Mouse (Mus musculus) left cerebral cortex, adult 18-20 months (tissue): ENCODE data around the gene Eif4e2. TPM values are rescaled to one million over a fixed set of nuclear protein-coding genes. Genes with fewer than 3 reads are reported as not detected.

Source experiments
- DNase-seq, 2 experiments: peaks; one replicate each; pipeline ENCODE4 v3.0.0; 2021 to 2022; ENCODE audit warnings: low spot score in 2 of 2, mixed read lengths in 1 of 2
- total RNA-seq, 2 experiments: library from RNA; stranded (reverse); gene quantifications; 2 replicates each; pipeline ENCODE4 v1.2.3; 2021

The Eif4e2 gene
- total RNA-seq, 2 experiments from 2014 or later, result 57.5 to 58.6 TPM

DNA sequence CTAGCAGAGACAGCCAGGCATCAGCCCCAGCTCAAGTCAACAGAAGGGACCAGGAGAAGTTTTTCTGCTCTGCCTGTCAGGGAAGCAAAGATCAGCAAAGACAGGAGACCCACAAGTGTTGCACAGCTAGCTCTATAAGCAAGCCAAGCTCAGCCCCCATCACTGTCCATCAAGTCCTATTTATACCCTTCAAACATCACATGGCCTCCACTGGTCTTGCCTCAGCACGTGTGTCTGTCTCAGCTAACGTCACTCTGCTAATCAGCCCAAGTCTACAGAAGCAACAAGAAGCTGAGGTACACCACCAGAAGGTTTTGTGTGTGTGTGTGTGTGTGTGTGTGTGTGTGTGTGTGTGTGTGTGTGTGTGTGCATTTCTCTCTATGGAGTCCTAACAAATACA is 12.9 kb upstream of the Eif4e2 start:
- no peak for DNase-seq

DNA sequence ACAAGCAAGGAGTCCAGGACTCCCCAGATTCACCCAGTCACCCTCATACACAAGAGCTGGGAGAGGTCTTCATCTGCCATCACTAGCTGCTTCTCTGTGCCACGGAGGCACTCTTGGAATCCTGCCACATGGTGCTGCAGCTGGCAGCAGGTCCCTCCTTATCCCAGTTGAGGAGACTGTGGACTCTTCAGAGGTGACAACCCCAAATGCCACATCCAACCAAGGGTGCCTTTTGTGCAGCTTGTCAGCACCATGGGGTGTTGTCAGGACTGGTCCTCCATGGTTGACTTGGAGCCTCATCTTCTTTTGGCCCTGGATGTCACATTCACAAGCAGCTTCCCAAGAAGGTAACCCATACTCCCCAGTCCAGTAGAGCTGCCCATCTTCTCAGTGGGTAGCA is 11.9 kb upstream of the Eif4e2 start:
- DNase-seq, result no peak

- no peak for DNase-seq
These were observed 9.9 kb upstream of the Eif4e2 start for GRCm38 (mm10) chr1:87203779-87204178.

DNA sequence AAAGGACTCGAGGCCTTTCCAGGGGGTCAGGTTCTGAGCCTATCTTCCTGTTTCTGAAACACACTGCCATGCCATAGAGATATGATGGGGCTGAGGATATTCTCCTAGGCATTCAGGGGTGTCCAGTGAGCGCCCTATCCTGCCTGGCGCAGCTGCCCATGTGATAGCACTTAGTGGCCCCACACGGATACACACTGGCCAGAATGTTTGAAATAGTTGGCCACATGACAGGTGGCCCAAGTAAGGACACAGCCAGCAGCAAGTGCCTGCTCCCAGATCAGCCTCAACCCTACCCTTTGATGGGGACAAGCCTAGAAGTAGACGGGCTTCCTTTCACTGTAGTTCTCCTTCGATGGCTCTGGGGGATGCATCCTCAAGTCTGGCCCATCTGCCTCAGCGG is 9.2 kb upstream of the Eif4e2 start, which contains the start of gene Chrng:
Chrng (plus strand) TSS at position 193 of the 400 bp plus-strand sequence.
- no peak for DNase-seq

GRCm38 (mm10) chr1:87205038-87205437 is 8.7 kb upstream of the Eif4e2 start:
- DNase-seq, result no peak

GRCm38 (mm10) chr1:87205502-87205901 is 8.2 kb upstream of the Eif4e2 start:
- DNase-seq, result no peak

- no peak for DNase-seq
These were observed 7.4 kb upstream of the Eif4e2 start for GRCm38 (mm10) chr1:87206339-87206738.

DNA sequence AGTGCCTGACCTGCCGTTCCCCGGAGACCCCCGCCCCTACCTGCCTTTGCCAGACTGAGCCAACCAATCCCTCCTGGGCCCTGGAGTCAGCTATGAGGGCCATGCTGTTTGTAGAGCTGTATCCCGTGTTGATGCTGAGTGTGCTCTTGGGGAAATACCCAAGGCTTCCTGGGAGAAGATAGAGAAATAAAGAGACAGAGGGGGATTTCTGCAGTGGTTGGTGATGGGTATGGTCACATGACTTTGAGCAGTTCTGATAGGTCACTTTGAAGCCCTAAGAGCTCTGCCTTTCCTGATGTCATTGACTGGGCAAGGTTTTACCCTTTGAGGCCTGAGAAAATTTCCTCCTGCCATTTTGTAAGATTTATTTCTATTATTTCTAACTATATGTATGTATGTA is 2.3 kb upstream of the Eif4e2 start:
- no peak for DNase-seq

GRCm38 (mm10) chr1:87214748-87215147 is 1.0 kb downstream of the Eif4e2 start:
- DNase-seq, result no peak

DNA sequence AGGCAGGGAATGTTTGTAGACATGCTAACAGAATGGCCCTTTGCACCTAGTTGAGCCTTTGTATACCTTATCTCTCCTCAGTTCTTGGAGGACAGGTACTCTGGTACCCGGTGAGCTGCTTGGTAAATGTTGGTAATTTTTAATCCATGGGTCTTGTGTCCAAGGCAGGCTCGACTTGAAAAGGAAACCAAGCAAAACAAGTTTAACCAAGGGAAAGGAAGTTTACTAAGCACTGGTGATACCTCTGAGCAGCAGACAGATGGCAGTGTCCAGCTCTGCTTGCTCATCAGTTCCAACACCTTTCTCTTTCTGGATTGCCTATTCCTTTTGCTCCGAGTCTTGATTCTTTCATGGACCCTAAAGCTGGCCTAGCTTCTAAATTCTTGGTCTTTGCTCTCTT is 4.2 kb downstream of the Eif4e2 start:
- DNase-seq, result no peak

GRCm38 (mm10) chr1:87225739-87226138 is 12.0 kb downstream of the Eif4e2 start:
- DNase-seq, result no peak

DNA sequence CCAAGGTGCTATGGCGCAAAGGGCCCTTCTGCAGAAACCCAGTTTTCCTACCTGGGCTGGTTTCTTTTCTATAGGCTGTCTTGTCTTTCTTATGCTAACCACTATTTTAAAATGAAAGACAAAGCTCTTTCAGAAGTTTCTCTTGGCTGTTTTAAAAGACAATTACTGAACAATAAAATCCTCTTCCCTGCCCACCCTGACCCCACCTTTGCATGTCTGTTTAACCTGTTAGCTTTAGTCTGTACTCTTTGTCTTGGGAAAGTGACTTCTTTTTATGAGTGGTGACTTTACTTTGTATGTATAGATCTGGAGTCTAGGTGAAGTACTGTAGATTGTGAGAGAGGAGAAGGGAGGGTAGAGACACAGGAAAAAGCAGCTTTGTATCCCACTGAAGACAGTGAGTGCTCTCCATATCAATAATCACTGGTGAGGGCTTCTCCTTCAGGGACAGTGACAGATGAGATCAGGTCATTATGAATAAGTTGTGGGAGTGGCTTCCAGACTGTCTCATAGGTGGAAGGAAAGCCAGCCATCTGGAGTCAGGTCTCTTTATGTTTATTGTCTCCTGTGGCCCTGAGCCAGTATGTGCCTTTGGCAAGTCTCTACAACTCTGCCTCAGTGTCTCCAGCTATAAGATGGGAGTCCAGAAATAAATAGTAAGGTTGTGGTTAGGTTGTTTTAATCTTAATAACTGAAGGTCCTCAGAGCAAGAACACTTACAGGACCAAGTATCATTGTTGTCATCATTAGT is 12.9 kb downstream of the Eif4e2 start:
- DNase-seq, result no peak

DNA sequence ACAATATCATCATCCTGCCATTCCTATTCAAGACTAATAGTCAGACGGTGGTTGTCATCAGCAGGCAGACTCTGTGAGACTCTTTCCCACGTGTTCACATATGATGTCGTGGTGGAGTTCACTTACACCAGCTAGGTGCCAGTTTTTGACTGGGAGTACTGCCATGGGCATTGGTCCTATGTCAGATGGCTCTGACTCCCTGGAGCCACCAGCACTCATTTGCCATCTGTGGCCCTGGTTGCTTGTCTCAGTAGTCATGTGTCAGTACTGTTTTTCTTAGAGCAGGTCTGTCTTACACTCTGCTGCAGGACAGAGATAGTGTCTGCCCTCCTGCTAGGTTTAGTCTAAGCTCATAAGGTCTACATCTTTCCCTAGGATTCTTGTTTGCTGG is 13.4 kb downstream of the Eif4e2 start:
- DNase-seq, result no peak

DNA sequence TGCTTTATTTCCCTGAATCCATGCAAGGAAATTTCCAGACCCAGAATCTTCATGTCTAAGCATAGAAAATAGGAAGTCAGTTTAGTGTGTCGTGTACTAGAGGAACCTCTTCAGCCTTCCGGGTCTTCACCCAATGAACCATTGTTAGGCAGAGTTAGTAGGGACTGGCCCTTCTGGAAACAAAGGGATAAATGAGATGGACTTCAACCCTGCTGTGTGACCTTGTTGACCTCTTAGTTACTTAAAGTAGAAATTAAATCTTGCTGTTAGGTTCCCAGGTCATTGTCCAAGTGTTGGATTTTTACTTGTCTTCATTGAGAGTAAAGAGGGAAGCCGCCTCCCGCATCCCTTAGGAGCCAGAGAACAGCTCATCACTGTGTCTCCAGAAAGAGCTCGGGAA is 16.9 kb downstream of the Eif4e2 start:
- no peak for DNase-seq

DNA sequence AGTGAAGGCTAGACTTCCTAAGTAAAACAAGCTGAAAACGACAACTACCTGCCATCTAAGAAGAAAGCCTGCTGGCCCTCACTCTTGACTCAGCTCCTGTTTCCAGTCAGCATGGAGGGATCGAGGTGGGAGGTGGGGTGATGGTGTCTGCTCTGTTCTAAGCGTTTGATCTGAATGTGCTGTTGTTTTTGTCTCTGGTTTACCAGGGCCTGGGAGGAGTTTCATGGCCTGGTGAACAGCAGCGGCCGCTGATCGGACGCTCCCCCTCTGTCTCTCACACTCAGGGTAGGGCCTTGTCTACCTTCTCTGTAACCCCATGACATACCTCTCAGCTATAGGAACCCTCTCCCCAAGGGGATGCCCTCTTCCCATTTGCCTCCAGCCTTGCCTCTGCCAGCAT is 18.5 kb downstream of the Eif4e2 start:
- DNase-seq, result no peak

GRCm38 (mm10) chr1:87239056-87239455 is 25.3 kb downstream of the Eif4e2 start:
- DNase-seq, result no peak

- DNase-seq, result no peak
These were observed 29.3 kb downstream of the Eif4e2 start for GRCm38 (mm10) chr1:87243021-87243420.

GRCm38 (mm10) chr1:87245430-87245829 is 31.7 kb downstream of the Eif4e2 start:
- DNase-seq, result no peak

- DNase-seq, result peak; percentile 74 to 86
These were observed 32.5 kb downstream of the Eif4e2 start for GRCm38 (mm10) chr1:87245929-87246815.

GRCm38 (mm10) chr1:87252040-87252609 is 38.4 kb downstream of the Eif4e2 start:
- DNase-seq, result no peak

- DNase-seq, result no peak
These were observed 41.5 kb downstream of the Eif4e2 start for GRCm38 (mm10) chr1:87255173-87255572.

DNA sequence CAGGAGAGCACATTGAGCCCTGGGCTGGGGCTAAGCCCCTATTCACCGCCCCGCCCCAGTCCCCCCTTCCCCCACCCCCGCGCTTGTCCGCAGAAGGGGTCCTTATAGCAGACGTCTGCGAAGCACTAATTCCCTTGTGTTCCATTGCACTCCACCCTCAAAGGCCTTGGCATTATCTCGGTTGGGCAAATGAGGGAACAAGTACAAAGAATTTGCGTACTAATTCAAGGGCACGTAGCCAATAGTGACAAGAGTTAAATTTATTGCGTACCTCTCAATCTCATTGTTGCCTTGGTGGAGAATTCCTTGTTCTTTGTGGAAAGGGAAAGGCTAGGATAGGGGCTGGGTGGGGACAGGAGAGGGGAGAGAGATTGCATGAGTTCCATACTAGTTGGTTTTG is 44.0 kb downstream of the Eif4e2 start:
- DNase-seq, result no peak
